Mouse (Mus musculus) G1E (cell line): ENCODE measurements around the gene Plin3. TPM values are rescaled to one million over a fixed set of nuclear protein-coding genes. Genes with fewer than 3 reads are reported as not detected.

ENCODE experiments used
- ATAC-seq: 2 replicates; pipeline ENCODE4 v1.8.0; 2016; ENCODE audit warnings: mild to moderate bottlenecking; ENCODE audit not compliant: insufficient number of reproducible peaks, poor library complexity, low FRiP score, severe bottlenecking; ENCODE audit errors: extremely low read depth
- DNase-seq: peaks from one replicate; pipeline ENCODE4 v3.0.0; 2012; ENCODE audit warnings: low spot score
- H3K27me3 ChIP-seq: 2 replicates; pipeline ENCODE4 v1.6.1; 2012; ENCODE audit warnings: mild to moderate bottlenecking, low read length, inconsistent platforms; ENCODE audit not compliant: insufficient read depth
- H3K36me3 ChIP-seq: replicated peaks from 2 replicates; pipeline ENCODE3; 2012; ENCODE audit warnings: mild to moderate bottlenecking, inconsistent platforms
- H3K4me1 ChIP-seq: 2 replicates; pipeline ENCODE4 v1.6.1; 2012; ENCODE audit warnings: low read depth, low read length, inconsistent platforms, mixed read lengths; ENCODE audit not compliant: insufficient read depth
- H3K4me3 ChIP-seq: 2 replicates; pipeline ENCODE4 v1.5.1; 2012; ENCODE audit warnings: low read depth, mild to moderate bottlenecking, inconsistent platforms, low read length, moderate library complexity, mixed read lengths
- H3K9me3 ChIP-seq: replicated peaks from 2 replicates; pipeline ENCODE4 v1.6.1; 2012; ENCODE audit warnings: inconsistent platforms
- CTCF ChIP-seq: IDR thresholded peaks from 2 replicates; pipeline ENCODE4 v1.5.1; 2012; ENCODE audit warnings: low read depth, low read length, inconsistent platforms, mixed read lengths
- GATA1 ChIP-seq: IDR thresholded peaks from 2 replicates; pipeline ENCODE4 v1.6.1; 2012; ENCODE audit warnings: borderline replicate concordance, low read length, inconsistent platforms, mixed read lengths
- GATA2 ChIP-seq: IDR thresholded peaks from 2 replicates; pipeline ENCODE4 v1.6.1; 2012; ENCODE audit warnings: low read depth, low read length, inconsistent platforms, borderline replicate concordance
- POLR2AphosphoS5 ChIP-seq: IDR thresholded peaks from 2 replicates; pipeline ENCODE4 v1.6.1; 2012; ENCODE audit warnings: low read depth, low read length, inconsistent platforms; ENCODE audit not compliant: insufficient replicate concordance
- TAL1 ChIP-seq: conservative IDR thresholded peaks from 2 replicates; pipeline ENCODE4 v1.6.1; 2012; ENCODE audit warnings: low read depth, low read length, inconsistent platforms, mixed read lengths
- polyA plus RNA-seq: library from polyadenylated mRNA; stranded (reverse); fragments of >175 nt; gene quantifications from 2 replicates; pipeline ENCODE4 v1.2.3, GENCODE M21; 2012
- total RNA-seq, 2 experiments: library from RNA; stranded (forward) in 1 of 2; stranded (reverse) in 1 of 2; fragments of 200-1000 nt in 1 of 2; fragments of >200 nt in 1 of 2; fragmentation: Nextera tagmentation in 1 of 2; gene quantifications; 2 replicates each; pipeline ENCODE4 v1.2.3; 2014 to 2017

The Plin3 gene
- total and polyA plus RNA-seq, 3 experiments, result 12.2 to 55.9 (median 12.3) TPM

GRCm38 (mm10) chr17:56256239-56256881, 36.3 kb downstream of the Plin3 start, which contains the start of gene Fem1a:
TSS of gene Fem1a (plus strand) at chr17:56256810.
- Histone ChIP-seq H3K4me1 (peaks cover 53% of the 10 kb centered on the region), H3K27me3 (peaks cover 6% of the 10 kb centered on the region), H3K9me3 (no peaks in the 10 kb centered on the region), H3K4me3 (peak within 1 kb of the TSS; percentile 82), H3K36me3 (peaks cover 39% of the 10 kb centered on the region)
- DNase-seq (peak; percentile 79), ATAC-seq (peak; percentile 75)
- TF ChIP-seq CTCF (no peak), GATA1 (no peak)

GRCm38 (mm10) chr17:56255863-56256238, 36.8 kb downstream of the Plin3 start:
- Histone ChIP-seq H3K4me3 (peak overlapping the region; percentile 82), H3K9me3 (no peaks in the 10 kb centered on the region), H3K27me3 (peaks cover 6% of the 10 kb centered on the region), H3K4me1 (peaks cover 52% of the 10 kb centered on the region), H3K36me3 (peaks cover 34% of the 10 kb centered on the region)
- ATAC-seq, result peak; percentile 77
- TF ChIP-seq TAL1 (no peak), GATA2 (no peak), GATA1 (no peak), CTCF (peak; percentile 69), POLR2AphosphoS5 (no peak)
- DNase-seq, result peak; percentile 91

GRCm38 (mm10) chr17:56255429-56255828, 37.2 kb downstream of the Plin3 start:
- Histone ChIP-seq H3K27me3 (peaks cover 6% of the 10 kb centered on the region), H3K4me3 (peak overlapping the region; percentile 82; the same call in 1 of the 2 replicates), H3K9me3 (no peaks in the 10 kb centered on the region), H3K4me1 (peaks cover 50% of the 10 kb centered on the region), H3K36me3 (peaks cover 30% of the 10 kb centered on the region)
- DNase-seq, result no peak
- no peak for ATAC-seq
- TF ChIP-seq GATA1 (no peak), GATA2 (no peak)

- ATAC-seq (no peak), DNase-seq (no peak)
- Histone ChIP-seq H3K4me1 (peaks cover 42% of the 10 kb centered on the region), H3K9me3 (no peaks in the 10 kb centered on the region), H3K4me3 (no peak overlapping the region), H3K36me3 (peaks cover 23% of the 10 kb centered on the region), H3K27me3 (peaks cover 7% of the 10 kb centered on the region)
- no peak for TF ChIP-seq GATA2
- TF ChIP-seq POLR2AphosphoS5, result no peak
- no peak for TF ChIP-seq GATA1
- TF ChIP-seq CTCF, result no peak
- TF ChIP-seq TAL1, result no peak
These were observed 38.0 kb downstream of the Plin3 start for GRCm38 (mm10) chr17:56254695-56255094.

- Histone ChIP-seq H3K27me3 (peaks cover 23% of the 10 kb centered on the region), H3K9me3 (no peaks in the 10 kb centered on the region), H3K4me1 (peaks cover 19% of the 10 kb centered on the region), H3K36me3 (no peaks in the 10 kb centered on the region), H3K4me3 (no peak overlapping the region)
- no peak for DNase-seq
- no peak for ATAC-seq
- TF ChIP-seq GATA2 (no peak), CTCF (peak; percentile 72), GATA1 (no peak), POLR2AphosphoS5 (no peak), TAL1 (no peak)
These were observed 41.4 kb downstream of the Plin3 start for GRCm38 (mm10) chr17:56251136-56251829.

- no peaks in the 10 kb centered on the region for H3K9me3 ChIP-seq
- TF ChIP-seq TAL1 (no peak), POLR2AphosphoS5 (no peak), GATA2 (no peak), GATA1 (no peak), CTCF (no peak)
- no peak overlapping the region for H3K4me3 ChIP-seq
- no peaks in the 10 kb centered on the region for H3K36me3 ChIP-seq
- H3K27me3 ChIP-seq, result peaks cover 46% of the 10 kb centered on the region
- ATAC-seq, result no peak
- H3K4me1 ChIP-seq, result no peaks in the 10 kb centered on the region
- no peak for DNase-seq
These were observed 47.1 kb downstream of the Plin3 start for GRCm38 (mm10) chr17:56245608-56246007.
